Mouse (Mus musculus) heart, embryonic 13.5 days (tissue): ENCODE measurements at regions not wholly inside any gene's neighbourhood (a gene's known extent, or its start where the extent isn't known, plus 50 kb on each side); places are given as distances from the start of the nearest gene placed in this dataset.
"Not testable (repeated sequence)": the region's sequence is repeated elsewhere in the genome, so short reads cannot be mapped to it uniquely, and the experiment has no call there.

Experiments used
- ATAC-seq: fragments of 200-750 bp; cut with Nextera tagmentation; 2 replicates; pipeline ENCODE4 v1.8.0; 2017; ENCODE audit warnings: moderate TSS enrichment; ENCODE audit not compliant: insufficient number of reproducible peaks, low FRiP score, low TSS enrichment; ENCODE audit errors: extremely low read depth
- H3K27ac ChIP-seq: fragments of 300-500 bp; sonication (generic); replicated peaks from 2 replicates; pipeline ENCODE4 v1.5.1; 2015; ENCODE audit warnings: moderate library complexity, mild to moderate bottlenecking, inconsistent platforms
- H3K27me3 ChIP-seq: fragments of 300-500 bp; sonication (generic); replicated peaks from 2 replicates; pipeline ENCODE4 v1.6.1; 2015; ENCODE audit warnings: mild to moderate bottlenecking, inconsistent platforms
- H3K36me3 ChIP-seq: fragments of 300-500 bp; sonication (generic); 2 replicates; pipeline ENCODE4 v1.6.1; 2015; ENCODE audit warnings: mild to moderate bottlenecking, inconsistent platforms
- H3K4me1 ChIP-seq: fragments of 300-500 bp; sonication (generic); 2 replicates; pipeline ENCODE4 v1.6.1; 2015; ENCODE audit warnings: inconsistent platforms
- H3K4me2 ChIP-seq: fragments of 300-500 bp; sonication (generic); 2 replicates; pipeline ENCODE4 v1.6.1; 2015; ENCODE audit warnings: inconsistent platforms, mild to moderate bottlenecking, moderate library complexity
- H3K4me3 ChIP-seq: fragments of 300-500 bp; sonication (generic); 2 replicates; pipeline ENCODE4 v1.5.1; 2015; ENCODE audit warnings: moderate library complexity, mild to moderate bottlenecking, inconsistent platforms
- H3K9ac ChIP-seq: fragments of 300-500 bp; sonication (generic); 2 replicates; pipeline ENCODE4 v1.6.1; 2015; ENCODE audit warnings: inconsistent platforms, mild to moderate bottlenecking, moderate library complexity
- H3K9me3 ChIP-seq: fragments of 300-500 bp; sonication (generic); 2 replicates; pipeline ENCODE4 v1.6.1; 2016; ENCODE audit warnings: inconsistent platforms
- WGBS: fragments of 180-500 bp; shearing (Covaris S2); methylation state at CpG from one replicate; pipeline ENCODE4 v1.1.7; 2015; ENCODE audit warnings: mixed read lengths; 5-methylcytosine and 5-hydroxymethylcytosine counted together

DNA sequence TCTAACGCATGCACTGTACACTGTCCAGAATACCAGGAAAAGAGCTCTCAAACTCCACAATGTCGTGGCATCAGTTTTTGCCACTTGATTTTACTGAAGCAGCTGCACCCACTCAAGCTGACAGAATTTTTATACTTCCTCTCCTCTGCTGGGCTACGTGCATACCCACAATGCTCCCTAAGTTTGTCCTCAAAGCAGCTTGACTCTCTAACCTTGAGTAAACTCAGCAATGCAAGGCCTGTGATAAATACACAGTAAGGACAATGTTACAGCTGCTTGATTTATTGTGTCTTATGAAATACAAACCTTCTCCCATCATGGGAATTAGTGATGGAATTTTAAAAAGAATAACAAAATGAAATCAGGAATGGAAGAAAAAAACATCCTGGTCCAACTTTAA is 129.7 kb downstream of the Trmt11 start:
- no peak overlapping the region for H3K4me2 ChIP-seq
- H3K27ac ChIP-seq, result no peak overlapping the region
- ATAC-seq, result no peak
- H3K9ac ChIP-seq, result no peak overlapping the region
- no peaks in the 10 kb centered on the region for H3K27me3 ChIP-seq
- H3K4me3 ChIP-seq, result no peak overlapping the region
- no peaks in the 10 kb centered on the region for H3K9me3 ChIP-seq
- no peaks in the 10 kb centered on the region for H3K36me3 ChIP-seq
- H3K4me1 ChIP-seq, result no peaks in the 10 kb centered on the region
- WGBS, result 58% methylated on average over 3 of the region's 3 CpGs

DNA sequence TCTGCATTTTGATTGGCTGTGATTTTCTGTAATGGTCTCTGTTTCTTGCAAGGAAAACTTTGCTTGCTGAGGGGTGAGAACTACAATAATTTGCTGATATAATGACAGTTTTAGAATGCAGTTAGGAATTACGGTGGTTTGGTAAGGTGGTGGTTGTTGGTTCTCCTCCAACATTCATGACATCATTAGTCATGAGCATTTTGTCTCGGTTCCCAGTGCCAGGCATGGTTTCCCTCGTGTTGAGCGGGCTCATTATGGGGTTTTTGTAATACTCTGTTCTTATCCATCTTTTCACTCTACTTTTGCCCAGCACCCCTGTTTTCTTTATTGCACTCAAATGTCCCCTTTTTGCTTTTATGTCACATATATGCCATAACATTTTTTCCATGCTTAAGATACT is 149.9 kb downstream of the Trmt11 start:
- peaks cover 4% of the 10 kb centered on the region; the same call in 1 of the 2 replicates for H3K27me3 ChIP-seq
- ATAC-seq, result no peak
- WGBS, result 75% methylated on average over 4 of the region's 4 CpGs

DNA sequence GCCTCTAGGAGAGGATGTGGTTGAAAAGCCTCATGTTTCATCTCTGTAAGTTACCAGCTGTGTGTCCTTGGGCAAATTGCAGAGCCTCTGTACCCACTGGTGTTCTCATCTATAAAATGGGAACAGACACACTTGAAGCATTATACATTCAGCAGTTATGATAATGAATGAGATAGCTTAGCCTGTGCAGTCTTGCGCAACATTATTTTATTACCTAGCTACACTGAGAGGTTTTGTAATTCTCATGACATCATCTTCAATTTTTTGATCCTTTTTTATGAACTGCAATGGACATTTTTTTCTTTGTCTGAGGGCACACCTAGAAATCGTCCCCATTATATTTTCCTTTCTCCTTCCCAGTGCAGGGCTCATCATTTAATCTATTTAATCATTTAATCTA is 153.5 kb downstream of the Trmt11 start:
- Histone ChIP-seq H3K9me3 (no peaks in the 10 kb centered on the region), H3K4me1 (no peaks in the 10 kb centered on the region), H3K27ac (no peak overlapping the region), H3K36me3 (no peaks in the 10 kb centered on the region), H3K27me3 (peaks cover 7% of the 10 kb centered on the region; the same call in 1 of the 2 replicates), H3K9ac (no peak overlapping the region), H3K4me3 (no peak overlapping the region), H3K4me2 (no peak overlapping the region)
- no peak for ATAC-seq
- WGBS, result 77% methylated on average over 2 of the region's 2 CpGs

More for the DNA sequence above, 149.9 kb downstream of the Trmt11 start:
- no peaks in the 10 kb centered on the region for H3K4me1 ChIP-seq
- H3K4me2 ChIP-seq, result no peak overlapping the region
- no peak overlapping the region for H3K4me3 ChIP-seq
- H3K9me3 ChIP-seq, result no peaks in the 10 kb centered on the region
- H3K27ac ChIP-seq, result no peak overlapping the region
- H3K36me3 ChIP-seq, result no peaks in the 10 kb centered on the region
- no peak overlapping the region for H3K9ac ChIP-seq

DNA sequence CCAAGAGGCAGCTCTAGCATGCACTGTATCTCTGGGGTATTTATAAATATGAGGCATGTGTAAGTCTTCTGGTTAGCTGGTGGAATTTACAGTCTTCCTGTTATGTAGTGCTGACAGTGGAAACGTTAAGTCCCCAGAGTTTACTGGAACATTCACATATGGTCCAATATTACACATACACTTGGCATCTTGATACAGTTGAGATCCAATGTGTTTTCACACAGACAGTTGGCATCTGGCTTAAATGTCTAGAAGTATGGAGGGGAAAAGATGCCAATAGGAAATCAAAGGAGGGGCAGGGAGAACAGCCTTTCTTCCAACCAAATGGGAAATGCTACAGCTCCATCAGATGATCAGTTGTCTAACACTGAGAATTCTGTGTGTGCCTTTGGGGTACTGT is 154.0 kb downstream of the Trmt11 start:
- ATAC-seq, result no peak
- 47% methylated on average over 1 of the region's 1 CpGs for WGBS
- H3K9me3 ChIP-seq, result no peaks in the 10 kb centered on the region

DNA sequence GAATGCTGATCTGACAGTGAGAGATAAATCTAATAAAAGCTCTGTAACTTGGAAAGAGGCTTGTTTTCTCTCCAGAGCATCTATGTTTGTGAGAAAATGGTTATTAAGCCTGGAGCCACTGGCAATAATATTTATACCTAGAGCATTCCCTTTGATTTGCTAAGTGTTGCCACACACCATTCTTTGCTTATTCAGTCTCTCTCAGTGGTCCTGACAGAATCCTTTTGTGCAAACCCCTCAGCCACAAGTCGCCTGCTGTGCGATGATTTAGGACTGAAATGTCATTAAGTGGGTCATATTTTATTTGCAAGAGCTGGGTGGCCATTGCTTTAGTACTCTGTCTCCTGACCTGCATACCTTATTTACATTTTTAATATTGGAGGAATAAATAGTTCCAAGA is 160.7 kb downstream of the Trmt11 start:
- H3K9ac ChIP-seq, result no peak overlapping the region
- no peak overlapping the region for H3K4me2 ChIP-seq
- WGBS, result 71% methylated on average over 2 of the region's 2 CpGs
- no peak overlapping the region for H3K27ac ChIP-seq
- peaks cover 37% of the 10 kb centered on the region for H3K27me3 ChIP-seq
- no peaks in the 10 kb centered on the region for H3K9me3 ChIP-seq
- no peaks in the 10 kb centered on the region for H3K36me3 ChIP-seq
- H3K4me3 ChIP-seq, result no peak overlapping the region
- H3K4me1 ChIP-seq, result no peaks in the 10 kb centered on the region
- no peak for ATAC-seq

More for the DNA sequence above, 154.0 kb downstream of the Trmt11 start:
- no peak overlapping the region for H3K4me2 ChIP-seq
- no peak overlapping the region for H3K27ac ChIP-seq
- no peak overlapping the region for H3K9ac ChIP-seq
- H3K36me3 ChIP-seq, result no peaks in the 10 kb centered on the region
- peaks cover 10% of the 10 kb centered on the region; the same call in 1 of the 2 replicates for H3K27me3 ChIP-seq
- H3K4me3 ChIP-seq, result no peak overlapping the region
- H3K4me1 ChIP-seq, result no peaks in the 10 kb centered on the region

DNA sequence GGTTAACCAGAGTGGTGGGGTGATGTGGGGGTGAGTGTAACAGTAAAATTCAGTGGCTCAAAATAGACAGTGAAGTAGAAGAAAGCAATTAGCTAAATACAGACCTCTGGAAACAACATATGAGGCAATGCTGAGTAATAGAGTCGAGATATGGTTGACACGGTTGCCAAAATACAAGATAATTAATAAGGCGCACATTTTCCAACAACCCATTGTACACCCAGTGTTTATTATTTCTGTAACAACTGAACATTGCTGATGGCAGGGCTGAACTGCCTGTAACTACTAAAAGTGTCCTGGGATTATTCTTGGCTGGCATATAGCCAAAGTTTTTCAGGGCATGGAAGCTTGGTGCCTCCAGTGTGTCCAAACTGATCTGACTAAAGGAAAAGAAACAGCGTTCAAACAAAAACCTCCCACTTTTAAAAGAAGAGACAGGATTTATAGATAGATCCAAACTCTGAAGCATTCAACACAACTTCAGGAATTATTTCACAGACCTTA is 174.1 kb downstream of the Trmt11 start:
- Histone ChIP-seq H3K27ac (no peak overlapping the region), H3K27me3 (peaks cover 71% of the 10 kb centered on the region), H3K36me3 (no peaks in the 10 kb centered on the region), H3K9me3 (no peaks in the 10 kb centered on the region), H3K9ac (no peak overlapping the region), H3K4me3 (no peak overlapping the region), H3K4me1 (peaks cover 7% of the 10 kb centered on the region; the same call in 1 of the 2 replicates), H3K4me2 (no peak overlapping the region)
- no peak for ATAC-seq
- 61% methylated on average over 4 of the region's 4 CpGs for WGBS

DNA sequence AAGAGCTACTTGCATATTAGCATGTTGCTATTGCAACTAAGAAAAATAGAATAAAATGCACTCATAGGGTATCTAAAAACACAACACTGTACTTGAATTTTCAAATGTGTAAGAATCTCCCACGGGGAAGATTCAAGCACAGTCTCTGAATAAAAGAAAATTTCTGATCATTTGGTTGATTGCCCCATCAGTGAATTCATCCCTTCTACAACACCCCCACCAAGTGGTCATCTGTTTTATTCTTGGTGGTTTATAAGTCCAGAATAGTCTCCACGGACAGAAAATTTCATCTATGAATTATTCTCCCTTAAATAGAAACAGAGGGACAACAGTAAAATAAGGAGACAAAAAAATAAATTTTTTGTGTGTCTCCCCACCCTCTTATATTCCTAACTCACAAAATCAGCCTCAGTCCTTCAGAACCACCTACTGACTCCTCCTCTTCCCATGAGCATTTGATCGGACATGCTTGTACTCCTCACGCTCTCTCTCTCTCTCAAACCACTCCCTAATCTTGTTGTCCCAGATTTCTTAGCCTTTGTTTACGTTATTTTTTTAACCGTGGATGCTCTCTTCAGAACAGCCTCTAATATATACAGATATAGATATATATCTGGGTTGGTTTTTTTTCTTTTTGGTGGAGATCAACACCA is 181.0 kb downstream of the Trmt11 start:
- H3K4me2 ChIP-seq, result peak overlapping the region; percentile 25; the same call in 1 of the 2 replicates
- H3K36me3 ChIP-seq, result no peaks in the 10 kb centered on the region
- no peaks in the 10 kb centered on the region for H3K9me3 ChIP-seq
- H3K4me3 ChIP-seq, result no peak overlapping the region
- 30% methylated on average over 6 of the region's 6 CpGs for WGBS
- no peak overlapping the region for H3K9ac ChIP-seq
- peaks cover 51% of the 10 kb centered on the region for H3K27me3 ChIP-seq
- no peak overlapping the region for H3K27ac ChIP-seq
- no peak for ATAC-seq
- H3K4me1 ChIP-seq, result peaks cover 7% of the 10 kb centered on the region; the same call in 1 of the 2 replicates

DNA sequence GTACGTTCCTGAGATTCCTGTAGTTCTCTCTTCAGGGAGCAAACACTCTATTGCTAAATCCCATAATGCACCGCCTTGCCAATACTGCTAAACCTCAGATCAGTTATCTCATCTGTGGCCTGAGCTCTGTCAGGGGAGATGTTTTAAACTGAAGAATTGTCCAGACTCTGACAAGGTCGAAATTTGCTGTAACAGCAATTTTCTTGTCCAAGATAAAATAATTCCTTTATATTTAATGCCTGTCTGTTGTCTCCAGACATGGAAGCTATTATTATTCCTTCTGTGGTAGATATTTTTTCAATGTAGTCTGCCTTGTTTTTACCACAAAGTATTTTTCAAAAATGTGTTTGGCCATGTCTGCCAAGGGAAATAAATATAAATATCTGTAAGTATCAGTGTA is 184.2 kb downstream of the Trmt11 start:
- Histone ChIP-seq H3K9ac (no peak overlapping the region), H3K4me2 (no peak overlapping the region), H3K36me3 (no peaks in the 10 kb centered on the region), H3K9me3 (no peaks in the 10 kb centered on the region), H3K4me1 (no peaks in the 10 kb centered on the region), H3K4me3 (no peak overlapping the region), H3K27me3 (peaks cover 44% of the 10 kb centered on the region), H3K27ac (no peak overlapping the region)
- WGBS, result 49% methylated on average over 3 of the region's 3 CpGs
- no peak for ATAC-seq

DNA sequence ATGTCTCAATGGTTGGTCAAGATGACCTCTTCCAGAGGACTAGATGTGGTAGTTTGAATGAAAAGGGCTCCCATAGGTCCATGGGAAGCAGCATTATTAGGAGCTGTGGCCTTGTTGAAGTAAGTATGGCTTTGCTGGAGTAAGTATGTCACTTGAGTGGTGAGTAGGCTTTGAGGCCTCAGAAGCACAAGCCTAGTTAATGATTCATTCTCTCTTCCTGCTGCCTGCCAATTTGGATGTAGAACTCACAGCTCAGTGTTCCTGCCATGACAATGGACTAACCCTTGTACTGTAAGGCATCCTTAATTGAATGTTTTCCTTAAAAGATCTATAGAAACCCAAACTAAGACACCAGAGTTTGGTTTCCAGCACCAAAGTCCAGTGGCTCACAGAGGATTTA is 188.8 kb downstream of the Trmt11 start:
- ATAC-seq, result no peak

DNA sequence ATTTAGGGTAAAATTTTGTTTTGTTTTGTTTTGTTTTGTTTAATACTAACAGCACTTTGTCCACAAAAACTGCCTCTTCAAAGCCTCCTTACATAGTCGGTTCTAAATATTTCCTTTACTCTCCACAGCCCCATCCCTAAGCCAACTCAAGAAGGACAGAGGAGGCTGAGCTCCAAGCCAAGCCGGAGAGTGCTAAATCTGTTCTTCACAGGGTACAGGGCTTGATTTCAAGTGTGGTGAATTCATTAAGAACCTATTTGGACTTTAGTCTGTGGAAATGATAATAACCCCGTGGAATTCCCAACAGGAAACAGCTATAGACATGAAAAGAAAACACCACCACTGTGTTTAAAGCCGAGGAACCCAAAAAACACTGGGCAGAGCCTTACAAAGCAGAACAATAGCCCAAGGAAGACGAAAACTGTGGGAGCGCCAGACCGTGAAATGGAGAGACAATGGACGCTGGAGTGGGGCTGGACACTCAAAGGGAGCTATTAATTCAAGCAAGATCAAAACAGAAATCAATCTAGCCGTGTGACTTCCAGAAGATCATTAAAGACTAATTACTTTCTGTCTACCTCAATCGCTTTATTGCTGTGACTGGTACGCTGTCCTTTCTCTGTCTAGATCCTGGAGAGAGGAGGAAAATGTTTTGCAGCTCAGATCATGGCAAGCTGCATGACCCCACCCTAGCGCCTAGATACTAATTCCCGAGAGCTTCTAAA is 194.7 kb downstream of the Trmt11 start:
- Histone ChIP-seq H3K4me3 (no peak overlapping the region), H3K4me2 (no peak overlapping the region), H3K27me3 (peaks cover 4% of the 10 kb centered on the region; the same call in 1 of the 2 replicates), H3K36me3 (no peaks in the 10 kb centered on the region), H3K9me3 (no peaks in the 10 kb centered on the region), H3K9ac (no peak overlapping the region), H3K27ac (no peak overlapping the region), H3K4me1 (no peaks in the 10 kb centered on the region)
- WGBS, result 66% methylated on average over 13 of the region's 13 CpGs
- no peak for ATAC-seq

More for the DNA sequence above, 188.8 kb downstream of the Trmt11 start:
- H3K4me1 ChIP-seq, result no peaks in the 10 kb centered on the region
- no peak overlapping the region for H3K27ac ChIP-seq
- no peaks in the 10 kb centered on the region for H3K36me3 ChIP-seq
- no peak overlapping the region for H3K4me2 ChIP-seq
- H3K27me3 ChIP-seq, result peaks cover 22% of the 10 kb centered on the region
- H3K9me3 ChIP-seq, result no peaks in the 10 kb centered on the region
- no peak overlapping the region for H3K9ac ChIP-seq
- no peak overlapping the region for H3K4me3 ChIP-seq

DNA sequence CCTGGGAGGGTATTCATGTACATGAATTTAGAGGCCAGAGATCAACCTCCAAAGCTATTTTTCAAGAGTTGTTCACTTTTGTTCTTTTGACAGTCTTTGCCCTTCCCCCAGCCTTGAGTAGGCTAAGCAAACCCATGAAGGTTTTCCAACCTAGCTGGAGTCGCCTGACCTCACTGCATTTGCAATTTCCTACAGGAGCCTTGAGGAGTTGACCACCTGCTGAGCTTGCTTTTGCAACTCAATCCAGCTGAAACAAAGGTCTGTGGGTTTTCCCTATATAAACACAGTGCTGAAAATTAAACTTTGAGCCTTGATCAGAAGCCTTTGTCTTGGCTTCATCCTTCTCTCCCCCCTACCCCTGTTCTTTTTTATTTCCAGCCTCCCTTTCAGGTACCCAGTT is 170.2 kb upstream of the Cenpw start:
- H3K27ac ChIP-seq, result no peak overlapping the region
- no peaks in the 10 kb centered on the region for H3K27me3 ChIP-seq
- no peaks in the 10 kb centered on the region for H3K9me3 ChIP-seq
- no peak for ATAC-seq
- no peak overlapping the region for H3K4me3 ChIP-seq
- 15% methylated on average over 1 of the region's 1 CpGs for WGBS
- H3K36me3 ChIP-seq, result no peaks in the 10 kb centered on the region
- H3K4me2 ChIP-seq, result no peak overlapping the region
- no peak overlapping the region for H3K9ac ChIP-seq
- no peaks in the 10 kb centered on the region for H3K4me1 ChIP-seq

DNA sequence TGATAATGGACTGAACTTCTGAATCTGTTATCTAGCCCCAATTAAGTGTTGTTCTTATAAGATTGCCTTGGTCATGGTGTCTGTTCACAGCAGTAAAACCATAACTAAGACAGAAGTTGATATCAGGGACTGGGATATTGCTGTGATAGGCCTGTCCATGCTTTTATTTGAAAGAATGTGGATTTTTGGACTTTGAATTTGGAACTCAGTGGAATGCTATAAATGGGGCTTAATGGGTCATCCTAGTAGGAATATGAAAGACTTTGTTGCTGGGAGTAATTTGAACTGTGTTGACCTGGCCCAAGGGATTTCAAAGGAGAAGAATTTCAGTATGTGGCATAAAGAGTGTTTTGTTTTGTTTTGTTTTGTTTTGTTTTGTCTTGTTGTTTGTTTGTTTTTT is 160.5 kb upstream of the Cenpw start:
- not testable (repeated sequence) for ATAC-seq, H3K36me3 ChIP-seq, H3K27ac ChIP-seq, H3K27me3 ChIP-seq, H3K9ac ChIP-seq, H3K4me1 ChIP-seq, H3K4me3 ChIP-seq, H3K9me3 ChIP-seq, H3K4me2 ChIP-seq
